Mouse (Mus musculus) intestine, postnatal 0 days (tissue): ENCODE results near the gene Sec14l4. TPM values are rescaled to one million over a fixed set of nuclear protein-coding genes. Genes with fewer than 3 reads are reported as not detected.

Source experiments
- ATAC-seq: fragments of 200-750 bp; cut with Nextera tagmentation; 2 replicates; pipeline ENCODE4 v1.8.0; 2017; ENCODE audit warnings: mild to moderate bottlenecking, moderate TSS enrichment, moderate library complexity
- H3K27ac ChIP-seq: fragments of 300-500 bp; sonication (generic); 2 replicates; pipeline ENCODE4 v1.5.1; 2014; ENCODE audit warnings: mild to moderate bottlenecking, low read depth, low read length, moderate library complexity
- H3K27me3 ChIP-seq: fragments of 300-500 bp; sonication (generic); replicated peaks from 2 replicates; pipeline ENCODE4 v1.6.1; 2014; ENCODE audit warnings: low read length, mixed read lengths; ENCODE audit not compliant: control insufficient read depth, insufficient read depth
- H3K36me3 ChIP-seq: fragments of 300-500 bp; sonication (generic); 2 replicates; pipeline ENCODE4 v1.6.1; 2014; ENCODE audit warnings: mild to moderate bottlenecking, moderate library complexity; ENCODE audit not compliant: control insufficient read depth, insufficient read depth
- H3K4me1 ChIP-seq: fragments of 300-500 bp; sonication (generic); replicated peaks from 2 replicates; pipeline ENCODE4 v1.6.1; 2014; ENCODE audit warnings: antibody characterized with exemption, low read length, mixed read lengths; ENCODE audit not compliant: control insufficient read depth, insufficient read depth
- H3K4me2 ChIP-seq: fragments of 300-500 bp; sonication (generic); replicated peaks from 2 replicates; pipeline ENCODE4 v1.6.1; 2014; ENCODE audit warnings: low read depth, mild to moderate bottlenecking, moderate library complexity
- H3K4me3 ChIP-seq: fragments of 300-500 bp; sonication (generic); 2 replicates; pipeline ENCODE4 v1.5.1; 2014; ENCODE audit warnings: low read depth, low read length
- H3K9ac ChIP-seq: fragments of 300-500 bp; sonication (generic); 2 replicates; pipeline ENCODE4 v1.6.1; 2014; ENCODE audit warnings: mild to moderate bottlenecking, low read depth, low read length
- H3K9me3 ChIP-seq: fragments of 300-500 bp; sonication (generic); 2 replicates; pipeline ENCODE4 v1.6.1; 2016; ENCODE audit warnings: mixed run types; ENCODE audit not compliant: control insufficient read depth
- CTCF ChIP-seq: sonication (generic); IDR thresholded peaks from 2 replicates; pipeline ENCODE4 v1.5.1; 2016; ENCODE audit warnings: low read depth, mild to moderate bottlenecking, control low read depth, antibody characterized with exemption, moderate library complexity
- WGBS: fragments of 180-500 bp; shearing (Covaris S2); extraction: QIAGEN DNeasy Blood & Tissue Kit; methylation state at CpG from one replicate; pipeline ENCODE4 v1.1.7; 2014; 5-methylcytosine and 5-hydroxymethylcytosine counted together
- polyA plus RNA-seq: library from polyadenylated mRNA; unstranded; fragments of >200 nt; fragmentation: Nextera tagmentation; extraction: Ambion mirVana; gene quantifications from 2 replicates; pipeline ENCODE4 v1.2.1, GENCODE M21; 2015

The Sec14l4 gene
- polyA plus RNA-seq, 1 experiment from 2014 or later = 0.13 TPM

GRCm38 (mm10) chr11:3989748-3990147, 41.5 kb upstream of the Sec14l4 start:
- no peak overlapping the region for H3K4me3 ChIP-seq
- 78% methylated on average over 3 of the region's 3 CpGs for WGBS
- H3K9ac ChIP-seq = no peak overlapping the region
- no peak for TF ChIP-seq CTCF
- H3K9me3 ChIP-seq = no peaks in the 10 kb centered on the region
- no peak for ATAC-seq
- H3K4me1 ChIP-seq = no peaks in the 10 kb centered on the region
- no peaks in the 10 kb centered on the region for H3K27me3 ChIP-seq
- H3K4me2 ChIP-seq = no peak overlapping the region
- H3K27ac ChIP-seq = no peak overlapping the region
- peaks cover 4% of the 10 kb centered on the region; the same call in 1 of the 2 replicates for H3K36me3 ChIP-seq

GRCm38 (mm10) chr11:3993132-3993531, 38.1 kb upstream of the Sec14l4 start:
- no peak overlapping the region for H3K4me3 ChIP-seq
- TF ChIP-seq CTCF = no peak
- H3K4me2 ChIP-seq = no peak overlapping the region
- H3K27ac ChIP-seq = no peak overlapping the region
- H3K9me3 ChIP-seq = no peaks in the 10 kb centered on the region
- H3K9ac ChIP-seq = no peak overlapping the region
- H3K27me3 ChIP-seq = 0 out of 2 replicates have a peak, but pooled peaks cover 5% of the 10 kb centered on the region
- no peaks in the 10 kb centered on the region for H3K4me1 ChIP-seq
- WGBS = 65% methylated on average over 6 of the region's 6 CpGs
- ATAC-seq = no peak
- peaks cover 16% of the 10 kb centered on the region; the same call in 1 of the 2 replicates for H3K36me3 ChIP-seq

GRCm38 (mm10) chr11:3993914-3994313, 37.3 kb upstream of the Sec14l4 start:
- Histone ChIP-seq H3K27ac (no peak overlapping the region), H3K4me3 (no peak overlapping the region), H3K9ac (no peak overlapping the region), H3K9me3 (no peaks in the 10 kb centered on the region), H3K36me3 (peaks cover 22% of the 10 kb centered on the region; the same call in 1 of the 2 replicates), H3K4me1 (no peaks in the 10 kb centered on the region), H3K4me2 (no peak overlapping the region), H3K27me3 (0 out of 2 replicates have a peak, but pooled peaks cover 9% of the 10 kb centered on the region)
- WGBS = 88% methylated on average over 6 of the region's 6 CpGs
- no peak for ATAC-seq
- no peak for TF ChIP-seq CTCF

- Histone ChIP-seq H3K4me3 (no peak overlapping the region), H3K27ac (no peak overlapping the region), H3K36me3 (peaks cover 22% of the 10 kb centered on the region; the same call in 1 of the 2 replicates), H3K9ac (no peak overlapping the region), H3K4me1 (no peaks in the 10 kb centered on the region), H3K4me2 (no peak overlapping the region), H3K9me3 (no peaks in the 10 kb centered on the region), H3K27me3 (0 out of 2 replicates have a peak, but pooled peaks cover 9% of the 10 kb centered on the region)
- 88% methylated on average over 5 of the region's 5 CpGs for WGBS
- no peak for TF ChIP-seq CTCF
- ATAC-seq = no peak
Measured at GRCm38 (mm10) chr11:3995511-3995910, 35.8 kb upstream of the Sec14l4 start.

GRCm38 (mm10) chr11:3996840-3997239, 34.4 kb upstream of the Sec14l4 start:
- peaks cover 18% of the 10 kb centered on the region; the same call in 1 of the 2 replicates for H3K36me3 ChIP-seq
- H3K9me3 ChIP-seq = no peaks in the 10 kb centered on the region
- TF ChIP-seq CTCF = no peak
- H3K4me3 ChIP-seq = no peak overlapping the region
- H3K4me1 ChIP-seq = no peaks in the 10 kb centered on the region
- no peak for ATAC-seq
- 0 out of 2 replicates have a peak, but pooled peaks cover 9% of the 10 kb centered on the region for H3K27me3 ChIP-seq
- 86% methylated on average over 3 of the region's 3 CpGs for WGBS
- H3K27ac ChIP-seq = no peak overlapping the region
- H3K9ac ChIP-seq = no peak overlapping the region
- no peak overlapping the region for H3K4me2 ChIP-seq

- peaks cover 18% of the 10 kb centered on the region; the same call in 1 of the 2 replicates for H3K36me3 ChIP-seq
- no peak for TF ChIP-seq CTCF
- no peaks in the 10 kb centered on the region for H3K4me1 ChIP-seq
- WGBS = 37% methylated on average over 66 of the region's 66 CpGs
- peak overlapping the region; percentile 24 for H3K4me2 ChIP-seq
- no peak overlapping the region for H3K4me3 ChIP-seq
- H3K27ac ChIP-seq = no peak overlapping the region
- 0 out of 2 replicates have a peak, but pooled peaks cover 9% of the 10 kb centered on the region for H3K27me3 ChIP-seq
- ATAC-seq = no peak
- H3K9me3 ChIP-seq = no peaks in the 10 kb centered on the region
- no peak overlapping the region for H3K9ac ChIP-seq
Measured at GRCm38 (mm10) chr11:3997978-3998720, 33.1 kb upstream of the Sec14l4 start.
